Mouse (Mus musculus): ENCODE measurements around the gene Tspan10. TPM values are rescaled to one million over a fixed set of nuclear protein-coding genes. Genes with fewer than 3 reads are reported as not detected.

Tspan10 gene
- total and polyA plus RNA-seq, 2 experiments from 2014 or later = 0.08 TPM; not detected in 1

GRCm38 (mm10) chr11:120483448-120483934, 41.0 kb downstream of the Tspan10 start:
- WGBS = 73% methylated on average over 7 of the region's 7 CpGs
- Histone ChIP-seq H3K27ac (ENCODE audit: low read depth) (peak overlapping the region; percentile 69; the same call in 1 of the 2 replicates), H3K4me2 (ENCODE audit: low read depth, low read length) (no peak overlapping the region; the same call in 1 of the 2 replicates), H3K4me3 (ENCODE audit: low read depth, low read length) (no peak overlapping the region), H3K9ac (replicated peaks; ENCODE audit: low read depth, low read length) (no peak overlapping the region), H3K36me3 (replicated peaks; ENCODE audit: control insufficient read depth, insufficient read depth, low read length) (peaks cover 72% of the 10 kb centered on the region), H3K9me3 (replicated peaks; ENCODE audit: control insufficient read depth, low read length) (no peaks in the 10 kb centered on the region), H3K27me3 (ENCODE audit: control insufficient read depth, insufficient read depth, low read length) (no peaks in the 10 kb centered on the region), H3K4me1 (ENCODE audit: control insufficient read depth, insufficient read depth) (peaks cover 12% of the 10 kb centered on the region)
- ATAC-seq (ENCODE audit: insufficient read depth, low read depth) = no peak
- TF ChIP-seq EP300 (IDR thresholded peaks at IDR 0.05; ENCODE audit: low read depth) (no peak), CTCF (IDR thresholded peaks at IDR 0.05; ENCODE audit: low read depth) (no peak)
- no peak for DNase-seq (ENCODE audit: low spot score)

DNA sequence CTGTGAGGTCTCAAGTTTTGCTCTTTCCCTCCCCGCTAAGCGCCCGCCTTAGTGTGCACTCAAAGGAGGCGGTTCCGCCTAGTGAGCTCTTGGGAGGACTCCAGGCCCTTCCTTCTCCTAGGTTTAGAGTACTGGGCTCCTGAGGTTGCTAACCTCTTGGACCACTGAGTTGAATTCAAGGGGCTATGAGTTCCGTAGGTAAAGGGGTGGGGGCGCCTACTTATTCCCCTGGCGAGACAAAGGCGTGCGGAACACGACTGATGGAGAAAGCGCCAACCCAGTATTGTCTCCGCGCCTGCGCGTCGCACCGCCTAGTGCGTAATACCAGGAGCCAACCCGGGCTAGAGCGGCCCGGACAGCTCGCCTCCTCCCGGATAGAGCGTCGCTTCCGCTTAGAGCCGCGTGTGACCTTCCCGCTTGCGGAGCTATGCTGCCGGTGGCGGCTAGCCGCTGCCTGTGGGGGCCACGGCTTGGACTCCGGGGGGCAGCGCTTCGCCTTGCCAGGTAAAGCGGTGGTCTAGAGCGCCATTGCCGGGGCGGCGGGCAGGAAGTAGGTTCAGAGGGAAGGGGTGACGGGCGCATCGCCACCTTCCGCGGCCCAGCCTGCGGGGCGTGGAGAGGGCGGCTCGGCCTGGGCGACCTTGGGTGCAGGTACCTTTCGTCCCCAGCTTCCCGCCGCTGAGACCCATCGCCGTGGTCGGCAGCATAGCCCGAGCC, 42.0 kb downstream of the Tspan10 start, which contains the start of gene Mrpl12:
Gene Mrpl12 (plus strand): TSS at position 349 of the 717 bp plus-strand sequence.
- no peaks in the 10 kb centered on the region for H3K9me3 ChIP-seq (replicated peaks; ENCODE audit: control insufficient read depth, low read length)
- peak within 1 kb of the TSS; percentile 97 for H3K4me3 ChIP-seq (ENCODE audit: low read depth, low read length)
- no peaks in the 10 kb centered on the region for H3K27me3 ChIP-seq (ENCODE audit: control insufficient read depth, insufficient read depth, low read length)
- peak within 1 kb of the TSS; percentile 91 for H3K9ac ChIP-seq (replicated peaks; ENCODE audit: low read depth, low read length)
- H3K4me1 ChIP-seq (ENCODE audit: control insufficient read depth, insufficient read depth) = peaks cover 12% of the 10 kb centered on the region
- DNase-seq (ENCODE audit: low spot score) = peak; percentile 96
- WGBS = under 1% methylated on average over 60 of the region's 60 CpGs
- peak within 1 kb of the TSS; percentile 81 for H3K27ac ChIP-seq (ENCODE audit: low read depth)
- peaks cover 70% of the 10 kb centered on the region for H3K36me3 ChIP-seq (replicated peaks; ENCODE audit: control insufficient read depth, insufficient read depth, low read length)
- peak within 1 kb of the TSS; percentile 84 for H3K4me2 ChIP-seq (ENCODE audit: low read depth, low read length)
- peak; percentile 95 for ATAC-seq (ENCODE audit: insufficient read depth, low read depth)
- TF ChIP-seq EP300 (IDR thresholded peaks at IDR 0.05; ENCODE audit: low read depth) (peak; percentile 88), CTCF (IDR thresholded peaks at IDR 0.05; ENCODE audit: low read depth) (0 out of 2 replicates have a peak, but pooled peaks have one; percentile 0)

- Histone ChIP-seq H3K36me3 (replicated peaks; ENCODE audit: control insufficient read depth, insufficient read depth, low read length) (peaks cover 61% of the 10 kb centered on the region), H3K4me3 (ENCODE audit: low read depth, low read length) (peak overlapping the region; percentile 97), H3K4me2 (ENCODE audit: low read depth, low read length) (peak overlapping the region; percentile 84), H3K27me3 (ENCODE audit: control insufficient read depth, insufficient read depth, low read length) (no peaks in the 10 kb centered on the region), H3K27ac (ENCODE audit: low read depth) (peak overlapping the region; percentile 81), H3K9ac (replicated peaks; ENCODE audit: low read depth, low read length) (peak overlapping the region; percentile 91), H3K4me1 (ENCODE audit: control insufficient read depth, insufficient read depth) (peaks cover 12% of the 10 kb centered on the region), H3K9me3 (replicated peaks; ENCODE audit: control insufficient read depth, low read length) (no peaks in the 10 kb centered on the region)
- WGBS = 6% methylated on average over 10 of the region's 10 CpGs
- TF ChIP-seq EP300 (IDR thresholded peaks at IDR 0.05; ENCODE audit: low read depth) (no peak), CTCF (IDR thresholded peaks at IDR 0.05; ENCODE audit: low read depth) (no peak)
- no peak for DNase-seq (ENCODE audit: low spot score)
- no peak for ATAC-seq (ENCODE audit: insufficient read depth, low read depth)
Measured at GRCm38 (mm10) chr11:120485251-120485650, 42.8 kb downstream of the Tspan10 start.

GRCm38 (mm10) chr11:120488516-120488915, 46.1 kb downstream of the Tspan10 start:
- H3K9me3 ChIP-seq (replicated peaks; ENCODE audit: control insufficient read depth, low read length) = no peaks in the 10 kb centered on the region
- peaks cover 32% of the 10 kb centered on the region for H3K4me1 ChIP-seq (ENCODE audit: control insufficient read depth, insufficient read depth)
- H3K36me3 ChIP-seq (replicated peaks; ENCODE audit: control insufficient read depth, insufficient read depth, low read length) = peaks cover 29% of the 10 kb centered on the region

GRCm38 (mm10) chr11:120489054-120489761, 46.8 kb downstream of the Tspan10 start:
- Histone ChIP-seq H3K27me3 (ENCODE audit: control insufficient read depth, insufficient read depth, low read length) (no peaks in the 10 kb centered on the region), H3K36me3 (replicated peaks; ENCODE audit: control insufficient read depth, insufficient read depth, low read length) (peaks cover 29% of the 10 kb centered on the region), H3K27ac (ENCODE audit: low read depth) (peak overlapping the region; percentile 22; the same call in 1 of the 2 replicates), H3K4me1 (ENCODE audit: control insufficient read depth, insufficient read depth) (peaks cover 26% of the 10 kb centered on the region), H3K9me3 (replicated peaks; ENCODE audit: control insufficient read depth, low read length) (no peaks in the 10 kb centered on the region), H3K4me3 (ENCODE audit: low read depth, low read length) (no peak overlapping the region), H3K4me2 (ENCODE audit: low read depth, low read length) (no peak overlapping the region), H3K9ac (replicated peaks; ENCODE audit: low read depth, low read length) (no peak overlapping the region)
- DNase-seq (ENCODE audit: low spot score) (peak; percentile 91), ATAC-seq (ENCODE audit: insufficient read depth, low read depth) (0 out of 2 replicates have a peak, but pooled peaks have one; percentile 12)
- WGBS = 60% methylated on average over 4 of the region's 4 CpGs
- TF ChIP-seq EP300 (IDR thresholded peaks at IDR 0.05; ENCODE audit: low read depth) (0 out of 2 replicates have a peak, but pooled peaks have one; percentile 38), CTCF (IDR thresholded peaks at IDR 0.05; ENCODE audit: low read depth) (peak; percentile 88)

More at GRCm38 (mm10) chr11:120488516-120488915, 46.1 kb downstream of the Tspan10 start:
- DNase-seq (ENCODE audit: low spot score) (no peak), ATAC-seq (ENCODE audit: insufficient read depth, low read depth) (no peak)
- Histone ChIP-seq H3K27ac (ENCODE audit: low read depth) (no peak overlapping the region), H3K4me2 (ENCODE audit: low read depth, low read length) (no peak overlapping the region), H3K27me3 (ENCODE audit: control insufficient read depth, insufficient read depth, low read length) (no peaks in the 10 kb centered on the region), H3K4me3 (ENCODE audit: low read depth, low read length) (no peak overlapping the region), H3K9ac (replicated peaks; ENCODE audit: low read depth, low read length) (no peak overlapping the region)
- no peak for TF ChIP-seq CTCF (IDR thresholded peaks at IDR 0.05; ENCODE audit: low read depth)
- no peak for TF ChIP-seq EP300 (IDR thresholded peaks at IDR 0.05; ENCODE audit: low read depth)
- WGBS = 70% methylated on average over 4 of the region's 4 CpGs
